Mouse (Mus musculus) embryonic facial prominence, embryonic 12.5 days (tissue): ENCODE results near the gene Ikzf2. TPM values are rescaled to one million over a fixed set of nuclear protein-coding genes. Genes with fewer than 3 reads are reported as not detected.

Source experiments
- ATAC-seq: fragments of 200-750 bp; cut with Nextera tagmentation; 2 replicates; pipeline ENCODE4 v1.8.0; 2017; ENCODE audit not compliant: insufficient number of reproducible peaks, insufficient read depth, low FRiP score, low TSS enrichment
- H3K27ac ChIP-seq: fragments of 300-500 bp; sonication (generic); 2 replicates; pipeline ENCODE4 v1.5.1; 2016; ENCODE audit warnings: mild to moderate bottlenecking
- H3K27me3 ChIP-seq: fragments of 300-500 bp; sonication (generic); 2 replicates; pipeline ENCODE4 v1.6.1; 2016; ENCODE audit warnings: mild to moderate bottlenecking, moderate library complexity
- H3K36me3 ChIP-seq: fragments of 300-500 bp; sonication (generic); 2 replicates; pipeline ENCODE4 v1.6.1; 2016; ENCODE audit warnings: mild to moderate bottlenecking
- H3K4me1 ChIP-seq: fragments of 300-500 bp; sonication (generic); 2 replicates; pipeline ENCODE4 v1.6.1; 2016
- H3K4me2 ChIP-seq: fragments of 300-500 bp; sonication (generic); replicated peaks from 2 replicates; pipeline ENCODE4 v1.6.1; 2016; ENCODE audit warnings: mild to moderate bottlenecking, moderate library complexity
- H3K4me3 ChIP-seq: fragments of 300-500 bp; sonication (generic); 2 replicates; pipeline ENCODE4 v1.5.1; 2016; ENCODE audit warnings: mild to moderate bottlenecking
- H3K9ac ChIP-seq: fragments of 300-500 bp; sonication (generic); 2 replicates; pipeline ENCODE4 v1.6.1; 2016; ENCODE audit warnings: mild to moderate bottlenecking, moderate library complexity
- H3K9me3 ChIP-seq: fragments of 300-500 bp; sonication (generic); 2 replicates; pipeline ENCODE4 v1.6.1; 2016; ENCODE audit warnings: mild to moderate bottlenecking, moderate library complexity
- WGBS: fragments of 180-500 bp; shearing (Covaris S2); methylation state at CpG from one replicate; pipeline ENCODE4 v1.1.7; 2016; 5-methylcytosine and 5-hydroxymethylcytosine counted together
- polyA plus RNA-seq: library from polyadenylated mRNA; unstranded; fragments of >200 nt; fragmentation: Nextera tagmentation; extraction: Ambion mirVana; gene quantifications from 2 replicates; pipeline ENCODE4 v1.2.1, GENCODE M21; 2016

Gene Ikzf2
- polyA plus RNA-seq, 1 experiment from 2014 or later, result 8.5 TPM

DNA sequence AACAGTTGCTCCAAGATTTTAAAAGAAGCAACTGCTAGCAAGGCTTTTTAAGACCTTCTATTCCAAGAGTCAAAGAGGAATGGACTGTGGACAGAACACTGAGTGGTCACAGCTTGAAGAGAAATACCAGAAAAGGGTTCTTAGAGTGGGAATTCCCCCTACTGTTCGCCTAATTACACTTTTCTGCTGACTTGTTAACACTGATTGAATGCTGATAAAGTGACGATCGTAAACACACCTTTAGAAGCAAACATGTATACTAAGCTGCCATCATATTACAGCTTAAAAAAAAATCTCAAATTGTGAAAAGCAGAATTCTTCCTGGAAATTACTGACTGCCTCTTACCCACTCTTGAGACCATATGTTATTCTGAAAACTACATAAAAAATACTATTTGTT, 149.4 kb downstream of the Ikzf2 start:
- no peaks in the 10 kb centered on the region for H3K4me1 ChIP-seq
- no peak overlapping the region for H3K4me2 ChIP-seq
- H3K9ac ChIP-seq, result no peak overlapping the region
- 68% methylated on average over 3 of the region's 3 CpGs for WGBS
- 0 out of 2 replicates have a peak, but pooled peaks cover 7% of the 10 kb centered on the region for H3K36me3 ChIP-seq
- no peak overlapping the region for H3K4me3 ChIP-seq
- H3K27ac ChIP-seq, result no peak overlapping the region
- H3K9me3 ChIP-seq, result no peaks in the 10 kb centered on the region
- ATAC-seq, result no peak
- no peaks in the 10 kb centered on the region for H3K27me3 ChIP-seq

DNA sequence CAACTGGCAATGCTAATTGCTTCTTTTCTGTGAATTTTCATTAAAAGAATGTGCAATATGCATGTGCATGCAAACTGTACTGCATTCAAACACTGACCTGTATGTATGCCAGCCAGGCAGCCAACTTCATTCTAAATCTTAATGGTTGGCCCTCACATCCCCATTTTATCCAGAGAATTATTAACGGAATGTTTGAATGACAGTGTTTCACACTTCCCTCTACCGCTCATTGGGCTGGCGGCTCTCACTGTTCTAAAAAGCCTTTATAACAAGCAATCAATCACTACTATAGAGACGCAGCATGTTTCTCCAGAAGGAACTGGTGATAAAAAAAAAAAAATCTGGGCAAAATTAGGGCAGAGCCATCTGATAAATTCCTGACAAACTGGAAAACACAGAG, 151.5 kb downstream of the Ikzf2 start:
- Histone ChIP-seq H3K9me3 (no peaks in the 10 kb centered on the region), H3K36me3 (0 out of 2 replicates have a peak, but pooled peaks cover 7% of the 10 kb centered on the region), H3K4me3 (no peak overlapping the region), H3K4me1 (no peaks in the 10 kb centered on the region), H3K9ac (no peak overlapping the region), H3K27ac (no peak overlapping the region), H3K27me3 (no peaks in the 10 kb centered on the region), H3K4me2 (no peak overlapping the region)
- no peak for ATAC-seq
- WGBS, result 83% methylated on average over 4 of the region's 4 CpGs

DNA sequence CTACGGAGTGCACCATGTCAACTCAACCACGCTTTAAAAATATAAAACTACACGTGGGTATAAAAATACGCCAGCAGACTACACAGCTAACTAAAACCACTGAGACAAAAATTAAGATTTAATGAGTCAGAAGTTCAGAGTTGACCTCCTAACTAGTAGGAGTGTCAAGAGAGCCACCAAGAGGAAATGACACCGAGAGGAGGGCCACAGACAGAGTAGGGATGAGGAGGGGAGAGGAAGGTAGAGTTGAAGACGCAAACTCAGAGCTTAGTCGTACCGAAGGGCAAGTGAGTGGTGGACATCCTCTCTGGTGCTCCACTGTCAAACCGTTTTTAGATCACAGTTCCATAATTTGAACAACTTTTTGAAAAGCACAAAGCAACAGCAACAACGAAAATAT, 154.0 kb downstream of the Ikzf2 start:
- Histone ChIP-seq H3K9me3 (no peaks in the 10 kb centered on the region), H3K9ac (no peak overlapping the region), H3K27me3 (no peaks in the 10 kb centered on the region), H3K36me3 (no peaks in the 10 kb centered on the region), H3K4me1 (no peaks in the 10 kb centered on the region), H3K27ac (no peak overlapping the region), H3K4me2 (no peak overlapping the region), H3K4me3 (no peak overlapping the region)
- ATAC-seq, result no peak
- 90% methylated on average over 10 of the region's 10 CpGs for WGBS

DNA sequence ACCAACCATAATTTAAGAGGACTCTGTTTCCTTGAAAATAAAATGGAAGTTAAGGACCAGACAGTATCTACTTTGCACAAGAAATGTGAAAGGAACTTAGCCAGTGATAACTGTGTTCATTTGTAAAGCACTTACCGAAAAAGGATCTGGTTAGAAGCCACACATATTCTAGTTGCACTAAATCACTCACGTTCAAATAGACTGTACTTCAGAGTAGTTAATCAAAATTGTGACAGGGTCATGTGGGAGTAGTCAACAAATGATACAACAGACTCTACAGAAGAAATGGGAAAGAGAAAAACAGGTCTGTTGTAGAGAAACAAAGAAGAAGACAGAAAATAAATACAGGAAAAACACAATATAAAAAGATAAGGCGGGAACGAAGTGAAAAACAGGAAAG, 158.3 kb downstream of the Ikzf2 start:
- 84% methylated on average over 4 of the region's 4 CpGs for WGBS

DNA sequence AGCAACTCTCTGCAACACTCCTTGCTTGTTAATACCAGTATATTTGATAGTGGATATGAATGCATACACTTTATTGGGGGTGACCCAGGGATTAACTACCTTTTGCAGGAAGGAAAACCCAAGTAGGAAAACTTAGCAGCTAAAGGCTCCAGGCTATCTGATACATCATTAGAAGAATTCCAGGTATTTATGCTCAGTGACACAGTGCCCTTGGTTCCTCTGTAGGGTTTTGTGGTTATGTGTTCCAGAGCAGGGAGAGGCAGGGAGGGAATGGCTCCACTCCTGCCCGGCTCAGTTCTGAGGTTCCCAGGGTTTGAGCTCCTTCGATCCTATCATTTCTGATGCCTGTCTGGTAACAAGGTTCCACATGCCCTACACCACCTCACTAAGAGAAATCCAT, 165.4 kb downstream of the Ikzf2 start:
- Histone ChIP-seq H3K4me3 (no peak overlapping the region), H3K9me3 (no peaks in the 10 kb centered on the region), H3K4me2 (no peak overlapping the region), H3K27ac (no peak overlapping the region), H3K4me1 (no peaks in the 10 kb centered on the region), H3K9ac (no peak overlapping the region), H3K27me3 (no peaks in the 10 kb centered on the region), H3K36me3 (no peaks in the 10 kb centered on the region)
- 84% methylated on average over 2 of the region's 2 CpGs for WGBS
- ATAC-seq, result no peak

More for the DNA sequence above, 158.3 kb downstream of the Ikzf2 start:
- Histone ChIP-seq H3K4me1 (no peaks in the 10 kb centered on the region), H3K9me3 (no peaks in the 10 kb centered on the region), H3K27ac (no peak overlapping the region), H3K4me3 (no peak overlapping the region), H3K9ac (no peak overlapping the region), H3K27me3 (no peaks in the 10 kb centered on the region), H3K36me3 (no peaks in the 10 kb centered on the region), H3K4me2 (no peak overlapping the region)
- no peak for ATAC-seq

DNA sequence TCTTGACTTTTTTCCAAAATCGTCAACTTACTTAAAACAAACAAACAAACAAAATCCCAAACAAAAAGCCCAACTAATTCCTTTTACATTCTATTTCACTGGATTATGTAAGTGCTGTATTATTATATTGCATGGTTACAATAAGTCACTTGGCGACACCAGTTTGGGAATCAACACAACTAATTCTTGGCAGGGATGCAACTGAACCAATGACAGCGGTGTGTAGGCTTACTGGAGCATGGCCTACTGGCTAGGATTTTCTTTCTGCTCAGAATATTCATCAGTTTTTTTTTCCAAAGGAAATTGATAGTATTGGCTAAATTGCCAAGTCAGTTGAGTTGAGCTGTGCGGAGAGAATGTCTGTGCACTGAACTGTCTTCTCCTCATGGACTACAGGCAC, 167.7 kb downstream of the Ikzf2 start:
- no peaks in the 10 kb centered on the region for H3K27me3 ChIP-seq
- no peaks in the 10 kb centered on the region for H3K36me3 ChIP-seq
- no peaks in the 10 kb centered on the region for H3K9me3 ChIP-seq
- WGBS, result 96% methylated on average over 4 of the region's 4 CpGs
- H3K27ac ChIP-seq, result no peak overlapping the region
- no peak overlapping the region for H3K9ac ChIP-seq
- H3K4me1 ChIP-seq, result no peaks in the 10 kb centered on the region
- H3K4me2 ChIP-seq, result no peak overlapping the region
- no peak for ATAC-seq
- no peak overlapping the region for H3K4me3 ChIP-seq

DNA sequence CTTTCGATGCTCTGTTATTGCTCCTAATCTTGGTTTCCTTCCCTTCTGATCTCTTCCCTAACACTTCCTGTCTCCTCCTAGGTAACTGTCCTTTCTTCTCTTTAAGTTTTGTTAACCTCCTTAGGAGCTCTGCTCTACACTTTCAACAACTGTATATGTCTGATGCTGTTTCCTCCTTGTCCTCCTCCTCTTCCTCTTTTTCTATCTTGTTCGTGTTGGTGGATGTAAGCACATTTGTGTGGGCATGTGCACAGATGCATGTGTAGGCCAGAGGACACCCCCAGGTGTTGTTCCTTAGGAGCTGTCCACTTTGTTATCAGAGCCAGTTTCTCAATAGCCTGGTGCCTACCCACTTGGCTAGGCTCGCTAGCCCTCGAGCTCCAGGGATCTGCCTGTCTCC, 169.0 kb downstream of the Ikzf2 start:
- Histone ChIP-seq H3K27me3 (no peaks in the 10 kb centered on the region), H3K36me3 (no peaks in the 10 kb centered on the region), H3K27ac (no peak overlapping the region), H3K4me2 (no peak overlapping the region), H3K4me1 (no peaks in the 10 kb centered on the region), H3K4me3 (no peak overlapping the region), H3K9me3 (no peaks in the 10 kb centered on the region), H3K9ac (no peak overlapping the region)
- 89% methylated on average over 4 of the region's 4 CpGs for WGBS
- ATAC-seq, result no peak

DNA sequence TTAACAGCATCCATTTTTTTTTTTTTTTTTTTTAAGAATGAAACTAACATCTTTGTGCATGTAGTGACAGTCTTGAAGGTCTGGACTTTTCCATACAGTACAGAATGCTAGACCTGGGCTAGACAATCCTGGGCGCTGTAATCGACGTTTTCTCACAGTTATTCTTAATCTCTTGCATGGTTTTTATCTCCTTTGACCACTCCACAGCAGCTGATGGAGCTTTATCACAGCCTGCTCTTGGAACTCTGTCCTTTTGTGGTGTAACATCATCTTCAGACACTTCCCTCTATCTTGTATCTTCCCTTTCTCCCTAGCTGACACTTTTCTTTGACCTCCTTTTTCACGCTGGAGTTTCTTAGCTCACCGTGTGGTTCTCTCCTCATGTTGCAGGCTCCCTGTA, 170.9 kb downstream of the Ikzf2 start:
- H3K36me3 ChIP-seq, result no peaks in the 10 kb centered on the region
- H3K4me2 ChIP-seq, result no peak overlapping the region
- WGBS, result 75% methylated on average over 5 of the region's 5 CpGs
- no peak for ATAC-seq
- no peaks in the 10 kb centered on the region for H3K9me3 ChIP-seq
- no peak overlapping the region for H3K9ac ChIP-seq
- H3K27me3 ChIP-seq, result no peaks in the 10 kb centered on the region
- H3K4me3 ChIP-seq, result no peak overlapping the region
- H3K27ac ChIP-seq, result no peak overlapping the region
- no peaks in the 10 kb centered on the region for H3K4me1 ChIP-seq

DNA sequence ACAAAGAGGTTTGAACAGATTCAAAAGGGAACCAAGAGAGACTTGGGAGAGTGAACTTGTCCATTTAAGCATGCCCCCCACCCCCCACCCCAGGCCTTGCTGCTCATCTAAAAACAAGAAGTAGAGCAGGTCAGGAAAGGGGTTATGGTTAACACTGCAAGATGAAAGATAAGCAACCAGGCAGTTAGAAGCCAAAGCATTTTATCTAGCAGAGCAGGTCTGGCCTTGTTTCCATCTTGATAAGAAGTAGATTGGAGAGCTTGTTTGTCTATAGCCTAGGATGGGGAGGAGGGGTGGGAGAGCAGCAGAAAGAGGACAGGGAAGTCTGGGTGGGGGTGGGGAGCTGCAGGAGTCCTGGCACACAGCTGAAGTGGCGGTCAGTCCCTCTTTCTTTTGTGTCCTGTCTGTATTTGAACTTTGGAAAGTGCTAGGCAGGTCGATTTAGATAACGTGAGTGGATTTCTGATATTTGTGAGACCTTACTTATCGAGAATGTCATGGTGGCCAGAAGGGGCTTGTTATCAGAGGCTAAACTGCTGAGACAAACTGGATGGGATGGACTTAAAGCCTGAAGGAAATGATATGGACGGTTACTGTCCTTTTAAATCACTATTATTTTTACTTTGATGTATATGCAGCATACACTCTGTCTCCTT, 173.3 kb downstream of the Ikzf2 start:
- Histone ChIP-seq H3K4me3 (no peak overlapping the region), H3K27ac (no peak overlapping the region), H3K27me3 (no peaks in the 10 kb centered on the region), H3K4me2 (no peak overlapping the region), H3K36me3 (no peaks in the 10 kb centered on the region), H3K4me1 (no peaks in the 10 kb centered on the region), H3K9me3 (no peaks in the 10 kb centered on the region), H3K9ac (no peak overlapping the region)
- no peak for ATAC-seq
- WGBS, result 47% methylated on average over 5 of the region's 5 CpGs

DNA sequence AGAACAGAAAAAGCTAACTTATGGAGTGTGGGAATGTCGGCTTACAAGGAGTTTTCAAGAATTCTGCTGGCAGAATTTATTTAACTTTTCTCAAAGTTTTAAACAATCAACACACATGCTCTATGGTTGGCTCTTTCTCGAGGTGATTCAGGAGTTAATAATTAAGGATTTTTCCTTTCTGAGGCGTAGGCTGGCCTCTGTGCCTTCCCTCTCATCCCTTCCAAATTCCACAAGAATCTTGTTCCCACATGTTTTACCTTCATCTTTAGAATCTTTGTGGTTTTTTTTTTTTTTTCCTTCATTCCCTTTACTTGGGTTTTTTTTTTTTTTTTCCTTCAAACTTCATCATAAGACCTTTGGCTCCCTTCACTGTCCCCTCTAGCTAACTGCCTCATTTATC, 178.8 kb downstream of the Ikzf2 start:
- H3K4me2 ChIP-seq, result no peak overlapping the region
- WGBS, result 65% methylated on average over 3 of the region's 3 CpGs
- H3K9ac ChIP-seq, result no peak overlapping the region
- no peaks in the 10 kb centered on the region for H3K9me3 ChIP-seq
- H3K36me3 ChIP-seq, result no peaks in the 10 kb centered on the region
- ATAC-seq, result no peak
- H3K27ac ChIP-seq, result no peak overlapping the region
- H3K4me1 ChIP-seq, result no peaks in the 10 kb centered on the region
- no peak overlapping the region for H3K4me3 ChIP-seq
- H3K27me3 ChIP-seq, result no peaks in the 10 kb centered on the region

DNA sequence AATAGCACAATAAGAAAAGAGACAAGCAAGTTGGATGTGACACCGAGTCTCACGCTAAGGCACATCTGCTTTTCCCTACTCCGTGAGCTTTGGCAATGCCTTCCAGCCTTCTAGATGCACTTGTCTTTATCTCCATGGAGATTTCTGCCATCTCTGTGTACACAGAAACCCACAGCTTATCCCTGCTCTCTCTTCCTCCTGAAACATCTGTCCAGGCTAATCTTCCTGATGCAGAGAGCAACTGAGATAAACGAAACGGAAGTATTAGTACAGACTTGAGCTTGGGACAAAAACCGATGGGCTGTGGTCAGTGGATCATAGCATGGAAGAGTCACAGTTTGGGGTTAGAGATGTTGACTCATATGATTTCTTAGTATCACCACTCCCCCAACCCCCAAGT, 179.5 kb downstream of the Ikzf2 start:
- Histone ChIP-seq H3K9ac (no peak overlapping the region), H3K4me1 (no peaks in the 10 kb centered on the region), H3K36me3 (no peaks in the 10 kb centered on the region), H3K4me2 (no peak overlapping the region), H3K27ac (no peak overlapping the region), H3K9me3 (no peaks in the 10 kb centered on the region), H3K4me3 (no peak overlapping the region), H3K27me3 (no peaks in the 10 kb centered on the region)
- ATAC-seq, result no peak
- 85% methylated on average over 6 of the region's 6 CpGs for WGBS

DNA sequence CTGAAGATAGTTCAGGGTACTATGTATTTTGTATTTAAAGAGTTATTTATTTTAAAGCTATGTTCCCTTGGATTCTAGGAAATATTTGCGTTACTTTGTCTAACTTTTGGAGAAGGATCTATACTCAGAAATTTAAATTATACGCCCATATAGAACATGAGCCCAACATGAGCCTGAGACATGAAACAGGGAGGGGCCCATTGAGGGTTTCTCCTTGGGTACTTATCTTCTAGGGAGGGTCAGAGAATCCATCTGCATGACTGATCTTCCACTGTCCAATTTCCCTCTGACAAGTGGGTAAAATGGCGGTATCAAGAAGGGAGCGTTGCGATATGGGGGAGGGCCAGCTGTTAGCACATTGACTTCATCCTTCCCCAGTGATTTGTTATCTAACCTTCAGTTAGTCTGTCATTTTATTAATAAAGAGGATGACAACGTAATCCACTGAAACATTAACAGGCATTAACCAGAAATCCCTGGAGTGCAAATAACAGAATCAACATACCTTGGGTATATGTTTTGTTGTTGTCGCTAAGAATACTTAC, 180.4 kb downstream of the Ikzf2 start:
- H3K4me3 ChIP-seq, result no peak overlapping the region
- no peak for ATAC-seq
- WGBS, result 93% methylated on average over 7 of the region's 7 CpGs
- no peaks in the 10 kb centered on the region for H3K4me1 ChIP-seq
- H3K4me2 ChIP-seq, result no peak overlapping the region
- H3K27ac ChIP-seq, result no peak overlapping the region
- no peaks in the 10 kb centered on the region for H3K9me3 ChIP-seq
- no peaks in the 10 kb centered on the region for H3K36me3 ChIP-seq
- H3K27me3 ChIP-seq, result no peaks in the 10 kb centered on the region
- no peak overlapping the region for H3K9ac ChIP-seq
